Mouse (Mus musculus) ES-Bruce4 (cell line): ENCODE results near the gene Fhdc1. TPM values are rescaled to one million over a fixed set of nuclear protein-coding genes. Genes with fewer than 3 reads are reported as not detected.

ENCODE experiments used
- H3K27ac ChIP-seq: 2 replicates; pipeline ENCODE4 v1.5.1; 2012; ENCODE audit warnings: low read length, inconsistent platforms; ENCODE audit not compliant: insufficient read depth
- H3K27me3 ChIP-seq: 2 replicates; pipeline ENCODE4 v1.6.1; 2012; ENCODE audit warnings: mild to moderate bottlenecking, low read length, inconsistent platforms; ENCODE audit not compliant: control insufficient read depth, poor library complexity, insufficient read depth, severe bottlenecking
- H3K36me3 ChIP-seq: 2 replicates; pipeline ENCODE4 v1.6.1; 2012; ENCODE audit warnings: inconsistent platforms, mild to moderate bottlenecking, low read length, moderate library complexity; ENCODE audit not compliant: control insufficient read depth, poor library complexity, insufficient read depth, severe bottlenecking
- H3K4me1 ChIP-seq: one replicate; pipeline ENCODE4 v1.8.1; 2011; ENCODE audit warnings: low read length; ENCODE audit not compliant: control insufficient read depth, insufficient read depth
- H3K4me3 ChIP-seq: 2 replicates; pipeline ENCODE4 v1.5.1; 2011; ENCODE audit warnings: low read depth, mild to moderate bottlenecking, low read length
- H3K9ac ChIP-seq: 2 replicates; pipeline ENCODE4 v1.6.1; 2012; ENCODE audit warnings: low read depth, mild to moderate bottlenecking, inconsistent platforms; ENCODE audit not compliant: poor library complexity, severe bottlenecking
- H3K9me3 ChIP-seq: replicated peaks from 2 replicates; pipeline ENCODE4 v1.6.1; 2012; ENCODE audit warnings: mild to moderate bottlenecking, low read length, inconsistent platforms; ENCODE audit not compliant: control insufficient read depth, poor library complexity, insufficient read depth, severe bottlenecking
- CTCF ChIP-seq: IDR thresholded peaks from one replicate; pipeline ENCODE4 v1.8.1; 2011; ENCODE audit warnings: low read depth, low read length
- EP300 ChIP-seq: IDR thresholded peaks from 2 replicates; pipeline ENCODE4 v1.6.1; 2011; ENCODE audit warnings: low read depth, low read length; ENCODE audit not compliant: insufficient read depth
- POLR2A ChIP-seq: IDR thresholded peaks from one replicate; pipeline ENCODE4 v1.8.1; 2011; ENCODE audit warnings: low read length; ENCODE audit not compliant: insufficient read depth
- polyA plus RNA-seq: library from polyadenylated mRNA; stranded (reverse); fragments of >200 nt; gene quantifications from 2 replicates; pipeline ENCODE4 v1.2.4, GENCODE M21; 2011; ENCODE audit warnings: low read depth; ENCODE audit not compliant: missing spikeins, insufficient read depth, insufficient read length

The Fhdc1 gene
- polyA plus RNA-seq, 1 experiment: 1.8 TPM

- Histone ChIP-seq H3K27ac (no peak overlapping the region), H3K4me3 (no peak overlapping the region), H3K9me3 (no peaks in the 10 kb centered on the region), H3K4me1 (no peaks in the 10 kb centered on the region), H3K9ac (no peak overlapping the region), H3K27me3 (no peaks in the 10 kb centered on the region), H3K36me3 (no peaks in the 10 kb centered on the region)
- TF ChIP-seq POLR2A (no peak), CTCF (no peak), EP300 (no peak)
Observed at GRCm38 (mm10) chr3:84403389-84403788, 76.8 kb downstream of the Fhdc1 start.

DNA sequence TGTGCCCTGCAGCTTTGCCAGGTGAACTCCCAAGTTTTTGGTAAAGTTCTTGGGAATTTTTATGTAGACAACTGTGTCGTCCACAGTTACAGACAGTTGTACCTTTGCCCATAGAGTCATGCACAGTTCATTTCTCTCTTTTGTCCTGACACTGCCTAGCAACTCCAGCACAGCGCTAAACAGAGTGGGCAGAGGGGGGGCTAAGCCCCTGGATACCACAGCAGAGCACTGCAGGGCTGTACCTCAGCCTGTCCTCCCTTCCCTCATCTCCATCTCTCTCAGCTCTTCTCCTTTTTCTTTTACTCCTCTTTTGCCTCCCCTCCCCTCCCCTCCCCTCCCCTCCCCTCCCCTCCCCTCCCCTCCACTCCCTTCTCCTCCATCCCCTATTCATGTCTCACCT is 77.5 kb downstream of the Fhdc1 start:
- no peaks in the 10 kb centered on the region for H3K27me3 ChIP-seq
- H3K27ac ChIP-seq: no peak overlapping the region
- no peak overlapping the region for H3K4me3 ChIP-seq
- H3K9me3 ChIP-seq: no peaks in the 10 kb centered on the region
- H3K36me3 ChIP-seq: no peaks in the 10 kb centered on the region
- no peaks in the 10 kb centered on the region for H3K4me1 ChIP-seq
- no peak for TF ChIP-seq EP300
- no peak for TF ChIP-seq POLR2A
- H3K9ac ChIP-seq: no peak overlapping the region

DNA sequence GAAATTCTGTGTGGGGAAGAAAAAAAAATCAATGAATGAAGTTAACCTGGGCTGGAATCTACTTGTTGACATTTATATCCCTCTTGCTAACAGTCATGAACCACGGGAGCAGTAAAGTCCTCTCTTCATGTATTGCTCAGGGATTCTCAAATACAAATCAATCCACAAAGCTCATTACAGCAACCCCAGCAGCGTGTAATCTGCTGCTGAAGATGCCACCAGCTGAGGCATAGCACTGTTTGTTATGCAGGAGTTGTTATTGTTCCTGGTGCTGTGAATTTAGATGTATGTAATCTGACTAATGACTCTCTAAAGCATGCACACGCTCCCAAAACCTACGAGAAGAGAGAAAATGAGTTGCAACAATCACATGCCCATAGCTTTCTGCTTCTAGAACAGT is 82.3 kb downstream of the Fhdc1 start:
- Histone ChIP-seq H3K27me3 (no peaks in the 10 kb centered on the region), H3K4me3 (no peak overlapping the region), H3K4me1 (no peaks in the 10 kb centered on the region)

GRCm38 (mm10) chr3:84396240-84396639 is 84.0 kb downstream of the Fhdc1 start:
- no peaks in the 10 kb centered on the region for H3K36me3 ChIP-seq
- TF ChIP-seq POLR2A (no peak), EP300 (no peak), CTCF (no peak)
- no peaks in the 10 kb centered on the region for H3K4me1 ChIP-seq
- H3K9me3 ChIP-seq: no peaks in the 10 kb centered on the region
- H3K27me3 ChIP-seq: no peaks in the 10 kb centered on the region
- H3K27ac ChIP-seq: no peak overlapping the region
- no peak overlapping the region for H3K4me3 ChIP-seq
- no peak overlapping the region for H3K9ac ChIP-seq

More for the DNA sequence above, 82.3 kb downstream of the Fhdc1 start:
- Histone ChIP-seq H3K27ac (no peak overlapping the region), H3K9me3 (no peaks in the 10 kb centered on the region), H3K36me3 (no peaks in the 10 kb centered on the region), H3K9ac (no peak overlapping the region)
- TF ChIP-seq CTCF (no peak), POLR2A (no peak), EP300 (no peak)

GRCm38 (mm10) chr3:84395840-84396239 is 84.4 kb downstream of the Fhdc1 start:
- Histone ChIP-seq H3K4me3 (no peak overlapping the region), H3K27me3 (no peaks in the 10 kb centered on the region), H3K9me3 (no peaks in the 10 kb centered on the region), H3K9ac (no peak overlapping the region), H3K27ac (no peak overlapping the region), H3K36me3 (no peaks in the 10 kb centered on the region), H3K4me1 (no peaks in the 10 kb centered on the region)
- TF ChIP-seq POLR2A: no peak
- TF ChIP-seq EP300: no peak
- no peak for TF ChIP-seq CTCF

- Histone ChIP-seq H3K27me3 (no peaks in the 10 kb centered on the region), H3K4me3 (no peak overlapping the region), H3K4me1 (no peaks in the 10 kb centered on the region), H3K9ac (no peak overlapping the region), H3K9me3 (no peaks in the 10 kb centered on the region), H3K27ac (no peak overlapping the region), H3K36me3 (no peaks in the 10 kb centered on the region)
- no peak for TF ChIP-seq POLR2A
- no peak for TF ChIP-seq EP300
- TF ChIP-seq CTCF: no peak
Observed at GRCm38 (mm10) chr3:84394841-84395447, 85.3 kb downstream of the Fhdc1 start.

Other genes with a start within 250 kb of the Fhdc1 start
- 11.4 and 12.8 TPM in 2 replicates for gene Trim2, start 173.6 kb downstream of the Fhdc1 start, polyA plus RNA-seq
- 32.9 and 34.4 TPM in 2 replicates for gene Arfip1, start 102.2 kb upstream of the Fhdc1 start, polyA plus RNA-seq
- not detected in 2 replicates for gene Tigd4, start 113.1 kb upstream of the Fhdc1 start, polyA plus RNA-seq
- gene Tmem154, start 185.8 kb upstream of the Fhdc1 start, polyA plus RNA-seq: 3.2 and 3.9 TPM in 2 replicates